Mouse (Mus musculus) ovary, postnatal 14 days (tissue): Measurements from ENCODE around the gene Mrgpra1.
"Not testable (repeated sequence)": the region's sequence is repeated elsewhere in the genome, so short reads cannot be mapped to it uniquely, and the experiment has no call there.

Experiments used
- DNase-seq: peaks from one replicate; pipeline ENCODE4 v3.0.0; 2022; ENCODE audit warnings: low spot score

Mrgpra1 gene

GRCm38 (mm10) chr7:47354140-47354539, at the start of gene Mrgpra1:
TSS of gene Mrgpra1 (minus strand) at chr7:47354240.
- DNase-seq: no peak

- no peak for DNase-seq
These were observed 47.1 kb upstream of the Mrgpra1 start for GRCm38 (mm10) chr7:47401125-47401524.

GRCm38 (mm10) chr7:47348421-47348820, 5.6 kb downstream of the Mrgpra1 start:
- no peak for DNase-seq

GRCm38 (mm10) chr7:47345905-47346478, 8.0 kb downstream of the Mrgpra1 start:
- DNase-seq: no peak

GRCm38 (mm10) chr7:47341887-47342286, 12.2 kb downstream of the Mrgpra1 start:
- not testable (repeated sequence) for DNase-seq

- not testable (repeated sequence) for DNase-seq
These were observed 12.7 kb downstream of the Mrgpra1 start for GRCm38 (mm10) chr7:47341389-47341788.

GRCm38 (mm10) chr7:47318299-47318698, 35.7 kb downstream of the Mrgpra1 start:
- no peak for DNase-seq

- no peak for DNase-seq
These were observed 41.8 kb downstream of the Mrgpra1 start for GRCm38 (mm10) chr7:47312289-47312688.

- DNase-seq: no peak
These were observed 44.2 kb downstream of the Mrgpra1 start for GRCm38 (mm10) chr7:47309855-47310254.

- DNase-seq: not testable (repeated sequence)
These were observed 49.4 kb downstream of the Mrgpra1 start for GRCm38 (mm10) chr7:47304661-47305060.

GRCm38 (mm10) chr7:47299612-47300011, 54.4 kb downstream of the Mrgpra1 start:
- DNase-seq: not testable (repeated sequence)
